ENCODE assay signal across 14 mouse cellular contexts in the genomic region with DNA sequence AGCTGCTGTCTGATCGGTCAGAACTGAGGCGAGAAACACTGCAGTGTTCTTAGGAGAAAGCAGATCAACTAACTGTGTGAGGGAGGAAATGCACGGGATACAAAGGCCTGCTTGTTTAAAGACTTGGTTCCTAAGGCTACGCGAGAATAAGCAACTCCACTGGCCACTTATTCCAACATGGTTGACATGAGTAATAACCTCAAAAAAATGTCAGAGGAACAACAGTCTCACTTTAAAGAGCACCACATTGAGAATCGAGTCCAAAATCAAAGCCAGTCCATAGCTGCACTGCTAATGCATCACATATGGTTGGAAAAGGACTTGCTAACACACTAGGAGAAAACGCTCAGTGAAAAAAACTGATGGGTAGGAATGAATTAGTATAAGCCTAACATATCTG.
DNase-seq lines count a peak whose midpoint lies in the region; ATAC-seq and TF ChIP-seq lines count a peak whose summit lies in the region.
"Had no signal": no experiment of that assay in that cellular context is flagged by ENCODE, and none has a peak within 500 bp of the region (broad histone marks: within the 10 kb centered on the region; RNA-seq: fewer than 3 reads in every experiment).

No protein-coding gene starts in this region.

- H3K4me3 ChIP-seq in lung, postnatal 0 days (ENCODE audit: low read depth, low read length): no peak overlapping the region
- H3K4me3 ChIP-seq in embryonic facial prominence, embryonic 14.5 days (ENCODE audit: low read depth, low read length): no peak overlapping the region
- H3K4me3 ChIP-seq in intestine, embryonic 15.5 days (replicated peaks): no peak overlapping the region
- no peak overlapping the region for H3K4me3 ChIP-seq in stomach, postnatal 0 days (ENCODE audit: low read depth, low read length)
- H3K4me3 ChIP-seq: heart, embryonic 15.5 days; megakaryocyte, embryonic 14.5 days had no signal

- H3K4me2 ChIP-seq in lung, postnatal 0 days (replicated peaks; ENCODE audit: low read depth, low read length): no peak overlapping the region
- 0 out of 2 replicates have a peak overlapping the region, but pooled peaks have one; percentile 16 for H3K4me2 ChIP-seq in embryonic facial prominence, embryonic 14.5 days (ENCODE audit: low read depth, low read length)
- no peak overlapping the region for H3K4me2 ChIP-seq in intestine, embryonic 15.5 days (replicated peaks)
- H3K4me2 ChIP-seq in stomach, postnatal 0 days (replicated peaks; ENCODE audit: low read depth): no peak overlapping the region
- H3K4me2 ChIP-seq: heart, embryonic 15.5 days; liver, embryonic 11.5 days had no signal

- peak; percentile 10 for DNase-seq in lung, postnatal 0 days (ENCODE audit: low spot score)
- no peak for DNase-seq in lung, postnatal 4 days
- DNase-seq in embryonic facial prominence, embryonic 14.5 days (ENCODE audit: low spot score): peak; percentile 93
- no peak for DNase-seq in stomach, postnatal 0 days (ENCODE audit: low spot score)
- no peak for DNase-seq in T-cell, adult 2 months (ENCODE audit: low spot score)
- DNase-seq in cerebellum, adult 11 months: no peak
- DNase-seq: adrenal gland, adult 2 months; kidney, postnatal 4 days; thymus, postnatal 14 days had no signal

- H3K36me3 ChIP-seq in lung, postnatal 0 days (ENCODE audit: insufficient read depth, low read length): no peaks in the 10 kb centered on the region
- peaks cover 13% of the 10 kb centered on the region; the same call in 1 of the 2 replicates for H3K36me3 ChIP-seq in embryonic facial prominence, embryonic 14.5 days (ENCODE audit: control insufficient read depth, insufficient read depth, low read length)
- H3K36me3 ChIP-seq in intestine, embryonic 15.5 days: peaks cover 3% of the 10 kb centered on the region; the same call in 1 of the 2 replicates
- no peaks in the 10 kb centered on the region for H3K36me3 ChIP-seq in stomach, postnatal 0 days (ENCODE audit: control insufficient read depth, insufficient read depth, low read length)
- H3K36me3 ChIP-seq: G1E; heart, embryonic 15.5 days had no signal

- H3K27me3 ChIP-seq in lung, postnatal 0 days (replicated peaks; ENCODE audit: insufficient read depth, low read length): no peaks in the 10 kb centered on the region
- H3K27me3 ChIP-seq in embryonic facial prominence, embryonic 14.5 days (replicated peaks; ENCODE audit: control insufficient read depth, insufficient read depth, low read length): no peaks in the 10 kb centered on the region
- H3K27me3 ChIP-seq in intestine, embryonic 15.5 days (replicated peaks): no peaks in the 10 kb centered on the region
- no peaks in the 10 kb centered on the region for H3K27me3 ChIP-seq in stomach, postnatal 0 days (ENCODE audit: control insufficient read depth, insufficient read depth, low read length)
- H3K27me3 ChIP-seq: heart, embryonic 15.5 days had no signal

- TF ChIP-seq EP300 in lung, postnatal 0 days (IDR thresholded peaks at IDR 0.05): no peak
- TF ChIP-seq EP300 in stomach, postnatal 0 days (optimal IDR thresholded peaks at IDR 0.05): no peak

- ATAC-seq in lung, postnatal 0 days: no peak
- ATAC-seq in embryonic facial prominence, embryonic 14.5 days (ENCODE audit: low read depth): peak; percentile 81
- ATAC-seq in intestine, embryonic 15.5 days: no peak
- ATAC-seq in stomach, postnatal 0 days (ENCODE audit: low FRiP score, low TSS enrichment): no peak; the same call in 1 of the 2 replicates

- no peak overlapping the region for H3K9ac ChIP-seq in lung, postnatal 0 days (replicated peaks; ENCODE audit: low read depth)
- no peak overlapping the region for H3K9ac ChIP-seq in embryonic facial prominence, embryonic 14.5 days (ENCODE audit: low read depth, low read length)
- no peak overlapping the region for H3K9ac ChIP-seq in intestine, embryonic 15.5 days
- no peak overlapping the region for H3K9ac ChIP-seq in stomach, postnatal 0 days (ENCODE audit: low read length)
- H3K9ac ChIP-seq: heart, embryonic 15.5 days had no signal

- no peak for TF ChIP-seq CTCF in lung, postnatal 0 days (IDR thresholded peaks at IDR 0.05)
- TF ChIP-seq CTCF in stomach, postnatal 0 days (IDR thresholded peaks at IDR 0.05; ENCODE audit: low read depth): no peak

- H3K27ac ChIP-seq in lung, postnatal 0 days (ENCODE audit: low read length): no peak overlapping the region
- peak overlapping the region; percentile 81 for H3K27ac ChIP-seq in embryonic facial prominence, embryonic 14.5 days (replicated peaks; ENCODE audit: low read depth, low read length)
- peak overlapping the region; percentile 20; the same call in 1 of the 2 replicates for H3K27ac ChIP-seq in intestine, embryonic 15.5 days
- peak overlapping the region; percentile 67 for H3K27ac ChIP-seq in stomach, postnatal 0 days (replicated peaks)
- H3K27ac ChIP-seq: heart, embryonic 15.5 days had no signal

- WGBS in lung, postnatal 0 days: 58% methylated on average over 7 of the region's 7 CpGs
- 31% methylated on average over 7 of the region's 7 CpGs for WGBS in embryonic facial prominence, embryonic 14.5 days
- WGBS in intestine, embryonic 15.5 days: 54% methylated on average over 7 of the region's 7 CpGs
- WGBS in stomach, postnatal 0 days: 42% methylated on average over 7 of the region's 7 CpGs

- no peaks in the 10 kb centered on the region for H3K9me3 ChIP-seq in lung, postnatal 0 days (ENCODE audit: low read length)
- no peaks in the 10 kb centered on the region for H3K9me3 ChIP-seq in embryonic facial prominence, embryonic 14.5 days (ENCODE audit: control insufficient read depth, low read length)
- no peaks in the 10 kb centered on the region for H3K9me3 ChIP-seq in intestine, embryonic 15.5 days
- no peaks in the 10 kb centered on the region for H3K9me3 ChIP-seq in stomach, postnatal 0 days (ENCODE audit: control insufficient read depth, low read length)
- H3K9me3 ChIP-seq: G1E; heart, embryonic 15.5 days; megakaryocyte, embryonic 14.5 days had no signal

- H3K4me1 ChIP-seq in lung, postnatal 0 days (ENCODE audit: insufficient read depth, low read depth, low read length): no peaks in the 10 kb centered on the region
- H3K4me1 ChIP-seq in embryonic facial prominence, embryonic 14.5 days (ENCODE audit: control insufficient read depth, insufficient read depth, low read length): peaks cover 32% of the 10 kb centered on the region
- H3K4me1 ChIP-seq in intestine, embryonic 15.5 days (replicated peaks): no peaks in the 10 kb centered on the region
- no peaks in the 10 kb centered on the region for H3K4me1 ChIP-seq in stomach, postnatal 0 days (replicated peaks; ENCODE audit: control insufficient read depth, insufficient read depth)
- H3K4me1 ChIP-seq: heart, embryonic 15.5 days had no signal

Comparison
In these comparisons a context has a peak if more than half of its experiments do, and no peak if none do; other contexts are left out.
1. DNase-seq: peak in lung, postnatal 0 days (single experiment) and embryonic facial prominence, embryonic 14.5 days (single experiment); none in lung, postnatal 4 days (0 of 2), stomach, postnatal 0 days (single experiment), T-cell, adult 2 months (single experiment) and cerebellum, adult 11 months (single experiment).